Mouse (Mus musculus) CD4-positive, CD25-positive, alpha-beta regulatory T cell (primary cell): ENCODE data around the gene Igsf10. TPM values are rescaled to one million over a fixed set of nuclear protein-coding genes. Genes with fewer than 3 reads are reported as not detected.

Experiments
- polyA plus RNA-seq: library from polyadenylated mRNA; unstranded; fragments of 100-300 nt; shearing (Covaris generic); gene quantifications from one replicate; pipeline ENCODE4 v1.2.1, GENCODE M21; 2017

The Igsf10 gene
- 0.02 TPM for polyA plus RNA-seq

DNA sequence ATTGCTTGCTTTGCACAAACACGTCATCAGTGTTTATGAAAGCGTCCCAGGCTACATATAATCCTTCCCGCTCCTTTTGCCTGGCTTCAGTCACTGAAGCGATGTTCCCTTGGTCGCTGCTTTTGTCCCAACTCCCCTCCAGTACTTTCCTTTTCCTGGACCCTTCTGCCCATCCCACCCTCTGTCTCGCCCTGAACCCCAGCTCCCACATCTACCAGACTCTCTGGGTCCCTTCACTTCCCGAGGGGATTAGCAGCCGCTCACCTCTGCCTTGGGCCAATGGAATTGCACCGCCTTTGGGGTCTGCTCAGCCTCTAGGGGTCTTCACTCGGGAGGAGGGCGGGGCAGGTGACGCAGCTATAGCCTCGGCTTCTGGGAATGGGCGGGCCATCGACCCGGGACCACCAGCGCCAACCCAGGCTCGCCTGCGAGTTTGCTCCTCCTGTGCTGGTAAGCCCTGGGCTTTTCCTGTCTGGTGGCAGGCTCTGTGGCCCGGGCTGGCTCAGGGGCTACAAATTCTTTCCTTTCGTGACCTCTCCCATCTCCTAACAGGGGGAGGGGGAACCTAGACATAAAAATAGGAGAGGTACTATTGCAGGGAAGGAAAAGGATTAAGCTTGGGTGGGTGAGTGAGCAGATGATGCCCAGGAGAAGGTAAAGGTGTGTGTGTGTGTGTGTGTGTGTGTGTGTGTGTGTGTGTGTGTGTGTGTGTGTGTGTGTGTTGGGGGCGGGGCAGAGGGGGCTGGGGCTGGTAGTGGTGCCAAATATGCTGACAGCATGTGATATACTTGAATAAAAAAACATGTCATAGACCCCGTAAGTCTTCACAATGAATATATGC lies at the start of gene Igsf10:
Gene Igsf10 (minus strand): TSS at position 330 of the 841 bp plus-strand sequence.

Other genes starting within 250 kb of the Igsf10 start
- gene Gpr171, start 242.6 kb downstream of the Igsf10 start, polyA plus RNA-seq, result 36.6 TPM
- gene P2ry14, start 190.8 kb downstream of the Igsf10 start, polyA plus RNA-seq, result 2.3 TPM
- not detected for gene Gpr87, start 149.3 kb downstream of the Igsf10 start, polyA plus RNA-seq
- 0.89 TPM for gene P2ry13, start 133.5 kb downstream of the Igsf10 start, polyA plus RNA-seq
- gene P2ry12, start 81.5 kb downstream of the Igsf10 start, polyA plus RNA-seq, result not detected